Mouse (Mus musculus) olfactory bulb, adult 2 months (tissue): ENCODE measurements around the gene 2200002J24Rik.

Source experiments
- CTCF ChIP-seq: fragments of 200-500 bp; IDR thresholded peaks from 2 replicates; pipeline ENCODE4 v1.5.1; 2012; ENCODE audit warnings: low read depth, mild to moderate bottlenecking, low read length, moderate library complexity; ENCODE audit not compliant: insufficient read depth
- POLR2A ChIP-seq: fragments of 200-500 bp; IDR thresholded peaks from 2 replicates; pipeline ENCODE4 v1.6.1; 2012; ENCODE audit warnings: mild to moderate bottlenecking, low read depth, low read length, moderate library complexity; ENCODE audit not compliant: insufficient read depth

DNA sequence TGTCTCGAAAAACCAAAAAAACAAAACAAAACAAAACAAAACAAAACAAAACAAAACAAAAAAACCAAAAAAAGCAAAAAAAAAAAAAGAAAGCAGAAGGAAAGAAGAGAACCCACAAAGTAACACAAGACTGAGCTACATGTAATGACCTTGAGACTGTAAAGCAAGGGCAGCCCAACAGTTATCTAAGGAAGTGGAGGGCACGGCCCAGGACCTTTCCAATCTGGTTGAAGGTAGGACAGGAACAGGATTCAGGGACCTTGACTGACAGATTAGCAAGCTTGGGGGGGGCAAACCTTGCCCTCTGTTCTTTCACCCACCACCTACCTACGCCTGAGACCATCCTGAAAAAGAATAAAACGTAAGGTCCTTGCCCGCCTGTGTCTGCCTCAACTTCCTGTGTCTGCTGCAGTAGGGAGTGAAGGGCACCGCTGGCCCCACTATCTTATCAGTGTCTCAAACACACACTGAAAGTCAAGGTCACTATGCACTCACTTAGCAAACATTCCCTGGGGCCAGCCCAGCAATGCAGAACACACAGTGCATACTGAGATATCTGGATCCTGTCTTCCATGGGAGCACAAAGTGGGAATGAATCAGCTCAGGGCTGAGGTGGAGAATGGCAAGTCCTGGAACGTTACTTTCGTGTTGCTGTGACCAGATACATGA, 7.6 kb downstream of the 2200002J24Rik start:
- TF ChIP-seq POLR2A (no peak), CTCF (no peak)
